Mouse (Mus musculus): ENCODE results near the gene Psrc1.

Gene Psrc1

GRCm38 (mm10) chr3:108423844-108424801 is 40.5 kb downstream of the Psrc1 start:
- peak; percentile 22 to 35 for DNase-seq (ENCODE audit: low spot score in 2 of 2)

GRCm38 (mm10) chr3:108424944-108425623 is 41.4 kb downstream of the Psrc1 start:
- DNase-seq (ENCODE audit: low spot score in 2 of 2), result no peak

DNA sequence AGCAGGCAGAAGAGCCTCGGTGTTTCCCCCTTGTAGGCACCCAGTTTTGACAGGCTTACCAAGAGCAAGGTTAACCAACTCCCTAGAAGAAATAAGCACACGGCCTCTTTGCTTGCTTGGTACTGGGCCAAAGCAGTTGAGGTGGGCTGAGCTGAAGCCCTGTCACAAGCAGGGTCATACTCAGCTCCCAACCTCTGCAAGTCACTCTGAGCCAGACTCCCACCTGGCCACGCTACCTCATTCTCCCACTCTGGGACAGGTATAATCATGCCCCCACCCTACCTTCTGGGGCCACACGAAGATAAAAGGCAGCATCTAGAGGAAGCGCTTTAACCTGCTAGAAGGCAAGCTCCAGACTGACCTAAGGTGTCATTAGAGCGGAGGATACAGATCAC is 42.0 kb downstream of the Psrc1 start:
- DNase-seq (ENCODE audit: low spot score in 2 of 2), result no peak

DNA sequence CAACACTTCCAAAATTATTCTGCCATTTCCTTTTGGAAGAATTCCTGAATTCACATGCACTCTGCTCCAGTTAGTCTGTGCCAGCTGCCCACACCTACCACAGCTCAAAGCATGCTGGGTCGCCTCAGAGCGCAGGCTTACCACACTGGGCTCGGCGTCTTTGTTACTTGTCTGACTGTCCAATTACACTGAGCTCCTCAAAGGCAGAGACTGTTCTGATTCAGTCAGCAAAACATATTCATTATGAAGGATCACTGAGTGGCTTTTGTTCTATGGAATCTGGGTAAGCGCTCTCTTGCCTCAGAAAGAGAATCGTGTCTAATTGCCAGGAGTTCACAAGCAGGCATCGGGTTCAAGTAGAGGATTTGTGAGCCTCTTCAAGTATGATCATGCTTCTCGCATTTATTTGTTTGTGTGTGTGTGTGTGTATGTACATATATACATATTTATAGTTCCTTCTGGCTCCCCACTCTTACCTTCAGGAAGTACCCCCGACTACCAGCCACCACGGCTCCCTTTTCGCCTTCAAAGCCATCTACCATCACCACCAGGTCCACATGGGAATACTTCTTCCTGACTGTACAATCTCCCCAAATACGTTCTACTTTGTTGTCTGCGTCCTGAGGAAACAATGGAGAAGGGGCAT is 49.0 kb downstream of the Psrc1 start:
- no peak for DNase-seq (ENCODE audit: low spot score in 2 of 2)

DNA sequence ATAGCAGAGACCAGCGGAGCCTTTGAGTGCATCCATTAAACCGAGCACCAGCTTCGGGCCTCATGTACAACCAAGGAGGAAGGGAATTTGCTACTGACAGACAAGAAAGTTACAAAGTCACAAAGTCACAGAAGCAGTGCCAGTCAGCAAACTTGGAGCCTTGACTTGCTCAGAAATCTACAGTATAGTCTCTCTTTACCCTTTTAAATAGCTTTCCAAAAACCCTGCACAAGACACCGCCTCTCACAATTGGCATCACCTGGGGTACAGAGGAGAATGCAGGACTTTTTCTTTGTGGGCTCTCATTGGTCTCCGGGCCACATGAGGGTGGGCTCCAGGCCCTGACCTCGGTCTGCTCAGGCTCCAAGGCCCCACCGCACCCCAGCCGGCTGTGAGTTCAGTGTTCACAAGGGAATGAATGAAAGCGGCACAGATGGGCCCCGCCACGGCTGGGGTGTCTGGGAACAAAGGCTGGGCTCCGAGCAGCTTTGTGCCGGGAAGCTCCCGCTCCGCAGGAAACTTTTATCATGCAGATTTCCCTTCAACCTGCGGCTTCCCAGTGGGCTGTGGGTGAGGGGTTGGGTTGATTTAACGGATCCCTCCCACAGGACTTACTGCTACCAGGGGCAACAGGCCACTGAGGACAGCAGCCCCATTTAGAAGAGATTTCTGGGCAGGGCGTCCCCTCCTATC is 49.7 kb downstream of the Psrc1 start:
- DNase-seq (ENCODE audit: low spot score in 2 of 2), result no peak

DNA sequence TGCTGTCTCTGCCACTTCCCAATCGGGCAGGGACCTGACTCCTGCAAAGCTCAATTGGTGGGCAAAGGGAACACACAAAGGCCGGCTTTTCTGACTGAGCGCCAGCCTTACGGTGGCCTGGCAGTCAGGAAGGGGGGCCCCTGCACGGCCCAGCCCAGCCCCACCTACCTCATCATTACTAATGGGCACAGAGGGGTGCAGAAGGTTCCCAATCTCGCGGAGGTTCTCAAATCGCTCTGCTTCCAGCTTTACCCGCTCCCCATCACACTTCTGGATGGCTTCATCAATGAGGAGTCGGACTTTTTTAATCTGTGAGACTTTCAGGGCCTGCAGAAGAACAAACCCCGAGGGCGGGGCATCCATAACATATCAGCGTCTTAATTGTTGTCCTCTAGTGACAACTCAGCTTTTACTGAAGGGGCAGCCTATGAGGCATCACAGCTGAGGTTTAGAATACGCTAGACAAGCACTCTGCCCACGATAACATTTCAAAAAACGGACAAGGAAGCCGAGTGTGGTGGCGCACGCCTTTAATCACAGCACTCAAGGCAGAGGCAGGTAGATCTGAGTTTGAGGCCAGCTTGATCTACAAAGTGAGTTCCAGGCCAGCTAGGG is 50.3 kb downstream of the Psrc1 start:
- no peak for DNase-seq (ENCODE audit: low spot score in 2 of 2)

- no peak for DNase-seq (ENCODE audit: low spot score in 2 of 2)
Observed at GRCm38 (mm10) chr3:108435701-108436379, 52.2 kb downstream of the Psrc1 start.

GRCm38 (mm10) chr3:108436380-108436714 is 52.7 kb downstream of the Psrc1 start:
- DNase-seq (ENCODE audit: low spot score in 2 of 2), result no peak
